Mouse (Mus musculus) lung, adult 18-20 months (tissue): ENCODE measurements around the gene Acsf2.

Source experiments
- DNase-seq, 2 experiments: peaks; one replicate each; pipeline ENCODE4 v3.0.0; 2022; ENCODE audit warnings: mixed read lengths in 2 of 2

Gene Acsf2

GRCm38 (mm10) chr11:94598437-94599120 lies 3.1 kb downstream of the Acsf2 start:
- no peak for DNase-seq

- peak; percentile 20 to 33 for DNase-seq
Observed at GRCm38 (mm10) chr11:94597319-94597718, 4.4 kb downstream of the Acsf2 start.

GRCm38 (mm10) chr11:94596311-94596852 lies 5.3 kb downstream of the Acsf2 start:
- DNase-seq = peak; percentile 46 to 47

- DNase-seq = no peak
Observed at GRCm38 (mm10) chr11:94587511-94587910, 14.2 kb downstream of the Acsf2 start.

- no peak for DNase-seq
Observed at GRCm38 (mm10) chr11:94585091-94585490, 16.6 kb downstream of the Acsf2 start.

- DNase-seq = no peak
Observed at GRCm38 (mm10) chr11:94580111-94580740, 21.4 kb downstream of the Acsf2 start.

- DNase-seq = no peak
Observed at GRCm38 (mm10) chr11:94576361-94576760, 25.3 kb downstream of the Acsf2 start.

GRCm38 (mm10) chr11:94575036-94575435 lies 26.6 kb downstream of the Acsf2 start:
- DNase-seq = peak; percentile 66 to 76

- no peak for DNase-seq
Observed at GRCm38 (mm10) chr11:94574560-94574959, 27.1 kb downstream of the Acsf2 start.

GRCm38 (mm10) chr11:94571850-94572249 lies 29.8 kb downstream of the Acsf2 start:
- no peak for DNase-seq

- DNase-seq = peak in 1 of 2 experiments; percentile 21
Observed at GRCm38 (mm10) chr11:94570612-94571011, 31.1 kb downstream of the Acsf2 start.

- DNase-seq = no peak
Observed at GRCm38 (mm10) chr11:94567326-94567725, 34.3 kb downstream of the Acsf2 start.

- no peak for DNase-seq
Observed at GRCm38 (mm10) chr11:94566534-94566933, 35.1 kb downstream of the Acsf2 start.

- DNase-seq = peak; percentile 68 to 75
Observed at GRCm38 (mm10) chr11:94565151-94565479, 36.6 kb downstream of the Acsf2 start.

GRCm38 (mm10) chr11:94564437-94565150 lies 37.1 kb downstream of the Acsf2 start, which contains the start of gene Chad:
Chad (plus strand) TSS chr11:94565047.
- DNase-seq = peak; percentile 69 to 79

GRCm38 (mm10) chr11:94563821-94564220 lies 37.9 kb downstream of the Acsf2 start:
- DNase-seq = no peak

GRCm38 (mm10) chr11:94563383-94563782 lies 38.3 kb downstream of the Acsf2 start:
- DNase-seq = no peak

GRCm38 (mm10) chr11:94558226-94558625 lies 43.4 kb downstream of the Acsf2 start:
- no peak for DNase-seq

- no peak for DNase-seq
Observed at GRCm38 (mm10) chr11:94550442-94550744, 51.3 kb downstream of the Acsf2 start.

GRCm38 (mm10) chr11:94549691-94550441 lies 51.8 kb downstream of the Acsf2 start:
- DNase-seq = no peak

- DNase-seq = peak; percentile 93 to 94
Observed at GRCm38 (mm10) chr11:94548888-94549690, 52.6 kb downstream of the Acsf2 start, which contains the start of gene Rsad1. Rsad1 (minus strand) TSS chr11:94549255.
